20 mouse cellular contexts compared by ENCODE assay signal in genomic region chr12:98246835-98247234, GRCm38 (mm10). TPM values are rescaled to one million over a fixed set of nuclear protein-coding genes. Genes with fewer than 3 reads are reported as not detected.
DNase-seq lines count a peak whose midpoint lies in the region; ATAC-seq lines count a peak whose summit lies in the region.
"Had no signal": no experiment of that assay in that cellular context is flagged by ENCODE, and none has a peak within 500 bp of the region (broad histone marks: within the 10 kb centered on the region; RNA-seq: fewer than 3 reads in every experiment).

No protein-coding gene starts in this region.

- no peaks in the 10 kb centered on the region for H3K4me1 ChIP-seq in heart, embryonic 11.5 days (ENCODE audit: control insufficient read depth, insufficient read depth, low read length)
- H3K4me1 ChIP-seq: embryonic facial prominence, embryonic 10.5 days; kidney, embryonic 15.5 days had no signal

- no peaks in the 10 kb centered on the region for H3K27me3 ChIP-seq in heart, embryonic 11.5 days (ENCODE audit: control insufficient read depth, insufficient read depth, low read length)
- H3K27me3 ChIP-seq: kidney, embryonic 15.5 days; limb, embryonic 12.5 days had no signal

- no peak for DNase-seq in frontal cortex, adult 2 months (ENCODE audit: extremely low spot score in 1 of 2, low spot score in 1 of 2)
- DNase-seq in thymus, postnatal 25 days, result peak; percentile 50
- no peak for DNase-seq in adrenal gland, postnatal 25 days
- no peak for DNase-seq in layer of hippocampus, adult 11-12 months (ENCODE audit: low spot score)
- DNase-seq: cerebellum, adult 11 months; cerebellum, postnatal 36 days; heart, postnatal 4 days; right cerebral cortex, postnatal 25 days had no signal

- H3K9ac ChIP-seq in heart, embryonic 11.5 days (ENCODE audit: low read depth, low read length), result no peak overlapping the region
- H3K9ac ChIP-seq: kidney, embryonic 15.5 days; limb, embryonic 12.5 days; liver, embryonic 14.5 days had no signal

- H3K4me2 ChIP-seq in heart, embryonic 11.5 days, result no peak overlapping the region
- H3K4me2 ChIP-seq: kidney, embryonic 15.5 days; limb, embryonic 12.5 days had no signal

- H3K4me3 ChIP-seq in heart, embryonic 11.5 days (ENCODE audit: low read depth, low read length), result no peak overlapping the region
- H3K4me3 ChIP-seq: embryonic facial prominence, embryonic 10.5 days; kidney, embryonic 15.5 days; limb, embryonic 12.5 days had no signal

- 50% methylated on average over 4 of the region's 4 CpGs for WGBS in heart, embryonic 11.5 days (ENCODE audit: insufficient replicate concordance)

- H3K27ac ChIP-seq in heart, embryonic 11.5 days (ENCODE audit: low read depth, low read length), result no peak overlapping the region
- H3K27ac ChIP-seq: embryonic facial prominence, embryonic 10.5 days; kidney, embryonic 15.5 days; limb, embryonic 12.5 days; liver, embryonic 14.5 days had no signal

- ATAC-seq in frontal cortex, adult (ENCODE audit: low TSS enrichment), result 0 out of 2 replicates have a peak, but pooled peaks have one; percentile 47
- peak; percentile 97 for ATAC-seq in activated CD4-positive, CD25-positive, alpha-beta regulatory T cell, adult 4 months
- ATAC-seq in megakaryocyte, adult 5-6 weeks (ENCODE audit: poor library complexity, severe bottlenecking), result peak; percentile 88
- ATAC-seq in heart, embryonic 11.5 days (replicated peaks; ENCODE audit: insufficient number of reproducible peaks, low FRiP score, low TSS enrichment), result no peak
- ATAC-seq: forebrain, embryonic 14.5 days; lung, postnatal 0 days; midbrain, embryonic 16.5 days had no signal

- H3K36me3 ChIP-seq in heart, embryonic 11.5 days (ENCODE audit: control insufficient read depth, insufficient read depth, low read length), result no peaks in the 10 kb centered on the region

- H3K9me3 ChIP-seq in heart, embryonic 11.5 days (replicated peaks; ENCODE audit: control insufficient read depth, low read length), result no peaks in the 10 kb centered on the region
- H3K9me3 ChIP-seq: embryonic facial prominence, embryonic 10.5 days; kidney, embryonic 15.5 days; limb, embryonic 12.5 days had no signal

RNA-seq across cellular contexts. Expression of gene Galc, which starts 12.4 kb away (rescaled TPM):
- polyA plus RNA-seq in frontal cortex, adult 2 months (2012; rRNA removed), result 32.7 and 34.5 TPM in 2 replicates
- polyA plus RNA-seq in activated CD4-positive, CD25-positive, alpha-beta regulatory T cell, adult 4 months (2017; shearing (Covaris generic)), result 1 to 10 TPM; 1.2 to 2.8 TPM
- total RNA-seq in megakaryocyte, adult 5-6 weeks (2015), result 21.2 and 25.5 TPM in 2 replicates
- total RNA-seq in megakaryocyte, adult 5-6 weeks (2017), result 8.3 and 17.8 TPM in 2 replicates
- total RNA-seq in adrenal gland, postnatal 25 days (2021), result 17.6 and 18.5 TPM in 2 replicates
- polyA plus RNA-seq in heart, embryonic 11.5 days (2014; fragmentation: Nextera tagmentation; extraction: Ambion mirVana), result 6.8 and 9.5 TPM in 2 replicates

RNA-seq across cellular contexts. Expression of gene Gpr65, which starts 21.6 kb away (rescaled TPM):
- 0.29 and 0.36 TPM in 2 replicates for polyA plus RNA-seq in frontal cortex, adult 2 months (2012; rRNA removed)
- polyA plus RNA-seq in activated CD4-positive, CD25-positive, alpha-beta regulatory T cell, adult 4 months (2017; shearing (Covaris generic)), result 10 to 100 TPM; 46.6 to 48.4 TPM
- 89.4 and 94.3 TPM in 2 replicates for total RNA-seq in megakaryocyte, adult 5-6 weeks (2015)
- total RNA-seq in megakaryocyte, adult 5-6 weeks (2017), result 93.1 and 96.4 TPM in 2 replicates
- total RNA-seq in adrenal gland, postnatal 25 days (2021), result 0.43 and 0.82 TPM in 2 replicates
- polyA plus RNA-seq in heart, embryonic 11.5 days (2014; fragmentation: Nextera tagmentation; extraction: Ambion mirVana), result 0.42 and 0.48 TPM in 2 replicates
- total RNA-seq: layer of hippocampus, adult 18-20 months had no signal

Comparison
In these comparisons a context has a peak if more than half of its experiments do, and no peak if none do; other contexts are left out.
1. RNA of gene Gpr65, which starts 21.6 kb away (polyA plus RNA-seq): 46.6 to 48.4 TPM in activated CD4-positive, CD25-positive, alpha-beta regulatory T cell, adult 4 months; 0.42 to 0.48 TPM in heart, embryonic 11.5 days and 0.29 to 0.36 TPM in frontal cortex, adult 2 months; every median in the first group is over 10 times any median in the second.